Mouse (Mus musculus): Measurements from ENCODE around the gene Slc38a9. TPM values are rescaled to one million over a fixed set of nuclear protein-coding genes. Genes with fewer than 3 reads are reported as not detected.

Slc38a9 gene
- polyA plus RNA-seq (2016; fragmentation: Nextera tagmentation; extraction: Ambion mirVana): 23.8 and 24.7 TPM in 2 replicates

DNA sequence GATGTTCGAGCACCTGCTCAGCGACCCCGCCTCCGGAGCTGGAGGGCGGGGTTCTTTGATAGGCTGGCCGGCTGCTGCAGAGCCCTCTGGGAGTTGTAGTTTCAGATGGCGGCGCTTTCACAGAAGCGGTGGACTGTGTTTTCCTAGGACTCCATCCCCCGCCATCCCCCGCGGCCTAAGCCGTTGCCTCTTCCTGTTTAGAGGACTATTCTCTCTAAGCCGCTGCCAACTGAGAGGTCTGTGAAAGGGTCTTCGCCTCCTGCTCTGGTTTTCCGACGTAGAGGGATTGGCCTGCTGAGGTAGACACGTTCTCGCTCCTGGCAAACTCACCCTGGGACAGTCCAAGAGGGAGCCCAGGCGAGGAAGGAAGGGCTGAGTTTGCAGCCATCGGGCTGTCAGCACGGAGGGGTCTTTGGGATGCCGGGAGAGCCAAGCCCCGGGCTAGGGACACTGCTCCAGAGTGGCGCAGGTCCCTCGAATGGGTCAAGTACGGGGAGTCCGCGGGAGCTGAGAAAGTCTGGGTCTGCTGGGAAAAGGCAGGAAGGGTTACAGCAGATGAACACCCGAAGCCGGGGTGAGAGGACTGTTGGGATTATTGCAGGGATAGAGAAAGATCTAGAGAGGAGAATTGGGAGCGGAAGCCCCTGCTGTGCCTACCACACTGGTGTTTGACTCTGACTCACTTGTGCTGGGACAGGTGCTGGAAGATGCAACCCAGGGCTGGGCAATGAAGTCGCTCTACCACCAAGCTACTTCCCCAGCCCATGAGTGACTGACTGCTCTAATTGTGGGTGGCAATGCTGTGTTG lies at the start of gene Slc38a9:
TSS of gene Slc38a9 (plus strand) at position 178 of the 808 bp plus-strand sequence.
- Histone ChIP-seq H3K9me3 (no peaks in the 10 kb centered on the region), H3K27me3 (replicated peaks) (no peaks in the 10 kb centered on the region), H3K27ac (no peak within 1 kb of the TSS), H3K9ac (peak within 1 kb of the TSS; percentile 66), H3K4me1 (peaks cover 9% of the 10 kb centered on the region; the same call in 1 of the 2 replicates), H3K36me3 (no peaks in the 10 kb centered on the region), H3K4me3 (peak within 1 kb of the TSS; percentile 59), H3K4me2 (replicated peaks) (peak within 1 kb of the TSS; percentile 79)
- ATAC-seq (ENCODE audit: low FRiP score, low read depth): peak; percentile 99
- WGBS: under 1% methylated on average over 33 of the region's 33 CpGs

DNA sequence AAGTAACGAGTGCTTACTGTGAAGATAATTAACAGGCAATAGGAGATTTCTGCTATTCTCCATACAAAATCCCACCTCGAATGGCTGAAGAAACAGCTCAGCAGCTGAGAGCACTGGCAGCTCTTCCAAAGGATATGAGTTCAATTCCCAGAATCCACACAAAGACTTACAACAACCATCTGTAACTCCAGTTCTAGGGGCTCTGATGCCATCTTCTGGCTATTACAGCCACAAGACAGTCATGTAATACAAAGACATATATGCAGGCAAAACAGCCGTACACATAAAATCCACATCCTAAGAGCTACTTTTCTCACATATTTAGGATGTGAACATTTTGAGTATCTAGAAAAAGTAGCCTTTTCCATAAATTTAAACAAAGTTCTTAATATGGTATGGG lies 39.0 kb upstream of the Slc38a9 start:
- ATAC-seq (ENCODE audit: low FRiP score, low read depth): no peak

DNA sequence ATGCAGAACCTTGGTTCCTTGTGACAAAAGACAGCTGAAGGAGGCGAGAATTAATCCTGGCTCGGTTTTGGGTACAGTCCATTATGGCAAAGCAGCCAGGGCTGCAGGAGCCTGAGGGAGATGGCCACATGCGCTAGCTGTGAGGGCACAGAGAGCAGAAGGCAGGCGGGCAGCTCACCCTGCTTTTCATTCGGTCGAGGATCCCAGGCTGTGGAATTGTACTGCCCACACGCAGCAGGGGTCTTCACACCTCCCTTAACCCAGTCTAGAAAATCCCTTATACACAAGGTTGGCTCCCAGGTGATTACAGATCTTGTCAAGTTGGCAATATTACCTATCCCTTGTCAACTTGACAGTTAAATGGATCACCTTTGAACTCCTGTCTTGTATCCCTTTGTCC lies 36.9 kb upstream of the Slc38a9 start:
- no peak overlapping the region for H3K27ac ChIP-seq
- no peak overlapping the region for H3K9ac ChIP-seq
- H3K4me1 ChIP-seq: no peaks in the 10 kb centered on the region
- no peaks in the 10 kb centered on the region for H3K27me3 ChIP-seq (replicated peaks)
- ATAC-seq (ENCODE audit: low FRiP score, low read depth): no peak
- H3K9me3 ChIP-seq: no peaks in the 10 kb centered on the region
- H3K4me2 ChIP-seq (replicated peaks): no peak overlapping the region
- H3K4me3 ChIP-seq: no peak overlapping the region
- no peaks in the 10 kb centered on the region for H3K36me3 ChIP-seq
- WGBS: 59% methylated on average over 7 of the region's 7 CpGs

More for the DNA sequence above, 39.0 kb upstream of the Slc38a9 start:
- H3K9me3 ChIP-seq: no peaks in the 10 kb centered on the region
- H3K9ac ChIP-seq: no peak overlapping the region
- H3K27ac ChIP-seq: no peak overlapping the region
- H3K4me2 ChIP-seq (replicated peaks): no peak overlapping the region
- no peaks in the 10 kb centered on the region for H3K27me3 ChIP-seq (replicated peaks)
- H3K36me3 ChIP-seq: no peaks in the 10 kb centered on the region
- 79% methylated on average over 3 of the region's 3 CpGs for WGBS
- H3K4me1 ChIP-seq: no peaks in the 10 kb centered on the region
- no peak overlapping the region for H3K4me3 ChIP-seq

DNA sequence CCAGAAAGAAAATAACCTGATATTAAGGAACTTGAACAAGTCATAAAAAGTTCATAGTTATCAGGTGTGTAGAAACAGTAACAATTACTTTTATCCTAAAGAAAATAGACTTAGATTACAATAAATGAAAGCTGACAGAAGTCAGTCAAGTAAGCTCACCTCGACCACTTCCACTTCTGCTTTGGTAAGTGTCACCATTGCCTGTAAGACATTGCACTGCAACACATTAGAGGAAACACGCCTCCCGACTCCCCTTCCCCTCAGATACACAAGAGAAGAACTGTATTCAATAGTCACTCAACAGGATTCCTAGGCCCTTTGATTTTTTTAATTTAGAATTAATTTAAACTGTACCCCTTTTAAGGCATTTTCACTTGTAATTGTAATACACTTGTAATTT lies 35.9 kb upstream of the Slc38a9 start:
- H3K27me3 ChIP-seq (replicated peaks): no peaks in the 10 kb centered on the region
- H3K27ac ChIP-seq: no peak overlapping the region
- WGBS: 78% methylated on average over 3 of the region's 3 CpGs
- H3K9me3 ChIP-seq: no peaks in the 10 kb centered on the region
- H3K4me1 ChIP-seq: no peaks in the 10 kb centered on the region
- H3K4me3 ChIP-seq: no peak overlapping the region
- no peaks in the 10 kb centered on the region for H3K36me3 ChIP-seq
- no peak overlapping the region for H3K4me2 ChIP-seq (replicated peaks)
- no peak for ATAC-seq (ENCODE audit: low FRiP score, low read depth)
- H3K9ac ChIP-seq: no peak overlapping the region

DNA sequence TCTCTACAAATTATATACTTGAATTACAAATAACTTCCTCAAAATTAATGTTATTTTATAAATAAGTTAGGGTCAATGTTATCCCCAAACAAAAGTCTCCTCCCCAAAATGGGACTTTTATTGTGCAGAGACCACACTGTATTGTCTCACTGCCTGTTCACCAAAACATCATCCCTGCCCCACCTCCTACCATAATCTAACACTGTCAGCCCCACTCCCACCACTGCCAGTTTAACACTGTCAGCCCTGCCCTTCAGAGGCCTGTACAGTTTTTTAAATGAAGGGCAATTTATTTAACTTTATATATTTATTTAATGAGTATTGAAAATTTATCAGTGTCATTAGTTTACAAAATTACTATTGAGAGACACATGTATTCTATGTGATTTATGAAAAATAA lies 35.0 kb upstream of the Slc38a9 start:
- no peaks in the 10 kb centered on the region for H3K9me3 ChIP-seq
- no peaks in the 10 kb centered on the region for H3K4me1 ChIP-seq
- no peak overlapping the region for H3K4me3 ChIP-seq
- H3K27me3 ChIP-seq (replicated peaks): no peaks in the 10 kb centered on the region
- no peak overlapping the region for H3K4me2 ChIP-seq (replicated peaks)
- no peaks in the 10 kb centered on the region for H3K36me3 ChIP-seq
- no peak overlapping the region for H3K9ac ChIP-seq
- no peak overlapping the region for H3K27ac ChIP-seq
- no peak for ATAC-seq (ENCODE audit: low FRiP score, low read depth)

DNA sequence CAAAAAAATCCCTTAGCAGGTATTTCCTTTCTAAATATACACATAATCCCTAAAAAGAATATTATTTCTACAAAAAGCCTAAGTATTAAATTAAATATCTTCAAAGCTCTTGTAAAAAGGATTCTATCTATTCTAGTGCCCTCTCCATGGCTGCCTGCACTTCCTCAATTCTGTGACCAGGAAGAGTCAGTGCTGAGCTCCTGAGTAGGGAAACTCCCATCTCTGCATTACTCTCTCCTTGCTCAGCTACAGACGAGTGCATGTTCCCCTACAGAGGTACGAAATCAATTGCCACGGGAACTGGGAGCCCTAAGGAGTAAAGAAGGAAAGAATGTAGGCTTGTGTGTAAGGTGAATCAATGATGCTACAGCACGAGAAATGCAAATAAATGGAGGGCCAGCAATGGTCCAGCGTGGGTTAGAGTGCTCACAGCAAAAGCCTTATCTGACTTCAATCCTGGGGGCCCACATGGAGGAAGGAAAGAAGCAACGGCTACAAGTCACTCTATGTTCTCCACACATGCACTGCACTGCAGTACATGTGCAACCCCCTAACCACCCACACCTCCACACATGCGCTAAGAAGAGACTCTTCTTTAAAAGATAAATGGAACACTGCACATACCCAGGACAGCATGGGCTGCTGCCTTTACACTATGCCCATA lies 25.2 kb upstream of the Slc38a9 start:
- no peak for ATAC-seq (ENCODE audit: low FRiP score, low read depth)
- no peak overlapping the region for H3K4me2 ChIP-seq (replicated peaks)
- no peak overlapping the region for H3K27ac ChIP-seq
- no peaks in the 10 kb centered on the region for H3K36me3 ChIP-seq
- no peaks in the 10 kb centered on the region for H3K4me1 ChIP-seq
- H3K9me3 ChIP-seq: no peaks in the 10 kb centered on the region
- H3K27me3 ChIP-seq (replicated peaks): no peaks in the 10 kb centered on the region
- no peak overlapping the region for H3K4me3 ChIP-seq
- 65% methylated on average over 7 of the region's 7 CpGs for WGBS
- no peak overlapping the region for H3K9ac ChIP-seq

DNA sequence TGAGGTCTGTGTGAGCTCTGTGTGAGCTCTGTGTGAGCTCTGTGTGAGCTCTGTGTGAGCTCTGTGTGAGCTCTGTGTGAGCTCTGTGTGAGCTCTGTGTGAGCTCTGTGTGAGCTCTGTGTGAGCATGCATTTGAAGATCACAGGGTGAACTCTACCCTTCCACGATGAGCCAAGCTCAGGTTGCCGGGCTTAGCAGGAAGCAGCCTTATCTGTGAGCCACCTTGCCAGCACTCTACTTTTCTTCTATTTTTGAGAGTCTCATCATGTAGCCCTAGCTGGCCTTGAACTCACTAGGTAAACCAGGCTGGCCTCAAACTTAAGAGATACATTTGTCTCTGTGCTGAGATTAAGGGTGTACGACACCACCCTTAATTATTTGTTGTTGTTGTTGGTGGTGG lies 24.1 kb upstream of the Slc38a9 start:
- H3K27ac ChIP-seq: no peak overlapping the region
- no peaks in the 10 kb centered on the region for H3K27me3 ChIP-seq (replicated peaks)
- H3K9me3 ChIP-seq: no peaks in the 10 kb centered on the region
- H3K4me3 ChIP-seq: no peak overlapping the region
- H3K4me1 ChIP-seq: no peaks in the 10 kb centered on the region
- no peaks in the 10 kb centered on the region for H3K36me3 ChIP-seq
- H3K9ac ChIP-seq: no peak overlapping the region
- H3K4me2 ChIP-seq (replicated peaks): no peak overlapping the region
- WGBS: 48% methylated on average over 3 of the region's 3 CpGs
- ATAC-seq (ENCODE audit: low FRiP score, low read depth): no peak

DNA sequence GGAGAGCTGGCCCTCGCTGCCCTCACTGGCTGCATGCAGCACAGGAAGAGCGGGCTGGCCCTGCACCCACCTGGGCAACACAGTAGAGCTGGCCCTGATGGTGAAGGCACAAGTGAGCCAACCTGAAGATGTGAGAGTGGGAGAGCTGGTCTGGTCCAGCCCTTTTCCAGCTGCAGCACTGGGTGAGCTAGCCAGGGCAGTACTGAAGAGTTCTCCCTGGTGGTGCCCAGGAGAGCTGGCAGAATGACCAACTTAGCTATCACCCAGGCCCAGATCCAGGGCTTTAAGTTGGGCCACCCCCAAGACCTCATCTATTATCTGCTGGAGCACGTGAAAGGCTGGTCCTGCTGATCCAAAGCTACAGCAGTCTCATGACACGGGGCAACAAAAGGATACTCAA lies 21.4 kb upstream of the Slc38a9 start:
- 78% methylated on average over 4 of the region's 4 CpGs for WGBS
- no peak overlapping the region for H3K4me2 ChIP-seq (replicated peaks)
- H3K9ac ChIP-seq: no peak overlapping the region
- no peak for ATAC-seq (ENCODE audit: low FRiP score, low read depth)
- H3K4me3 ChIP-seq: no peak overlapping the region
- no peaks in the 10 kb centered on the region for H3K27me3 ChIP-seq (replicated peaks)
- no peaks in the 10 kb centered on the region for H3K36me3 ChIP-seq
- no peaks in the 10 kb centered on the region for H3K9me3 ChIP-seq
- H3K4me1 ChIP-seq: no peaks in the 10 kb centered on the region
- H3K27ac ChIP-seq: no peak overlapping the region

DNA sequence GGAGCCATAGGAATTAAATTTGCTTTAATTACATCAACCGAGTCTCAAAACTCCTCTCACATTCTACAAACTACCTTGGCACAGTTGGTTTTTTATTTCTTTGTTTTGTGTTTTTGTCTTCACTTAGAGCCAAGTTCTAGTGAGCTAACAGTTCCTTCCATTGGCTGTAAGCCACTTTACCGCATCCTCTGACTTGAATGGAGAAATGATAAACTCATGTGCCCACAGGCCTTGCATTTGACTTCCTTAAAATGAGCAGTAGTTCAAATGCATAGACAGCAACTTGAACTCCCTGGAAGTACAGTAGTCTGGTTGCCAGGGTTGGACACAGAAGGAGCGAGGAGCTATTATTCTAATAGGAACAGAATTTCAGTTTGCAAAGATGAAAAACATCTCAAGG lies 17.7 kb upstream of the Slc38a9 start:
- no peak for ATAC-seq (ENCODE audit: low FRiP score, low read depth)
- no peak overlapping the region for H3K27ac ChIP-seq

DNA sequence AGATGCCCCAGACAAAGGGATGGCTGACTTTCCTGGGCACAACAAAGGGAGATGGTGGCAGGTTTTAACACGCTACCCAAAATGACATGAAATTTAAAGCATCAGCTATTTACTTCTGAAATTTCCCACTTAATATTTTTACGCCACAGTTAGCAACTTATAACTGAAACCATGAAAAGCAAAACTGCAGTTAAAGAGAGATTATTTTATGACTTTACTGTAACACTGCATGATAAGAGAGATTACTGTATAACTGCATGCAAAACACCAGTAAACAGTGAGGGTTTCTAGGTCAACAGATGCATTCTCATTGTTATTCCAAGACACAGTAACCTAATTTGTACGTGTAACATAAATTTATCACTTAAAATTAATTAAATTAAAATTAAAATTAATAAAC lies 15.6 kb upstream of the Slc38a9 start:
- Histone ChIP-seq H3K9me3 (no peaks in the 10 kb centered on the region), H3K4me1 (no peaks in the 10 kb centered on the region), H3K27me3 (replicated peaks) (no peaks in the 10 kb centered on the region), H3K36me3 (no peaks in the 10 kb centered on the region), H3K9ac (no peak overlapping the region), H3K27ac (no peak overlapping the region), H3K4me3 (no peak overlapping the region), H3K4me2 (replicated peaks) (no peak overlapping the region)
- ATAC-seq (ENCODE audit: low FRiP score, low read depth): no peak
- WGBS: 89% methylated on average over 3 of the region's 3 CpGs

More for the DNA sequence above, 17.7 kb upstream of the Slc38a9 start:
- Histone ChIP-seq H3K4me3 (no peak overlapping the region), H3K36me3 (no peaks in the 10 kb centered on the region), H3K27me3 (replicated peaks) (no peaks in the 10 kb centered on the region), H3K4me2 (replicated peaks) (no peak overlapping the region), H3K4me1 (no peaks in the 10 kb centered on the region), H3K9me3 (no peaks in the 10 kb centered on the region), H3K9ac (no peak overlapping the region)
- 90% methylated on average over 3 of the region's 3 CpGs for WGBS

DNA sequence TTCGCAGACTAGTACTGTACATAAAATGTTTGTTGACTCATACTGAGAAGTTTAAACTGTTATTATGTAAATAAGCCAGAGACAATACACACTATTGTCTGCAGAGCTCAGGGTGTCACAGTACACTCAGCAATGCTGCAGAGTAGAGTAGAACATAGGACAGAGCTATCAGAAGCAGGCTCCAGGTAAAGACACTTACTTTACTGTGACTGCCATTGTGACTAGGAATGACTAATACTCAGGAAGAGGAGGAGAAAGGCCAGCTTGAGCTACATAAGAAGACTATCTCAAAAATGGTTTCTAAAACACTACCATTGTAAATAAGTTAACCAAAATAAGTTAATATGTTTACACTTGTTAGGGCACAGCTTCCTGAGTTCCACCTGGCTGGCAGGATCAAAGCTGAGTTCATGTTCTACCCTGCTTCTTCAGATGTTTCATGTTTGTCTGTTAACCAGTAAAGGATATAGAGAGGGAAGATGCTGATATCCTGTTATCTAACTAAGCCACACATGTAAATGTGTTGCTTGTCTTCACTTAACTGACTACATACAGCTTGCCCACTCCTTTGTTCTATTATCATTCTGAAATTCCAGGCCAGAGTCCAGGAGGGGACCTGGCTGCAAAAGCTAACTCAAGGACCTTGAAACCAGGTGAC lies 14.9 kb upstream of the Slc38a9 start:
- Histone ChIP-seq H3K9me3 (no peaks in the 10 kb centered on the region), H3K9ac (no peak overlapping the region), H3K4me1 (no peaks in the 10 kb centered on the region), H3K36me3 (no peaks in the 10 kb centered on the region), H3K4me2 (replicated peaks) (no peak overlapping the region), H3K27me3 (replicated peaks) (no peaks in the 10 kb centered on the region), H3K4me3 (no peak overlapping the region), H3K27ac (no peak overlapping the region)
- 92% methylated on average over 1 of the region's 1 CpGs for WGBS
- ATAC-seq (ENCODE audit: low FRiP score, low read depth): no peak

DNA sequence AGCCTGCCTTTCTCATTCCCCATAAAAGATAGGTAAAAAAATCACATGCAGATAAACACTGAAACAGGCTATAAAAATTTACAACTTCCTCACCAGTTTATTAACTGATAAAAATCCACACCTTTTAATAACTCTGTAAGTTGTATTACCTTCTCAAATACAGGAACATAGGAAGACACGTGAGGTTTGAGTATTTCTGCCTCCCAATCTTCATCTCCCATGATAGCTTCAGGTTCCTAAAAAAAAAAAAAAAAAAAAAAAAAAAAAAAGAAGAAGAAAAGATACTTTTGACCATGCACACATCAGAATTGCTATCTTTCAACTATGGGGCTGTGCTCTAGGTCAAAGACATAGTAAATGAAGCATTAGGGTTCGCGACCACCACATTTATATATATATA lies 9.4 kb upstream of the Slc38a9 start:
- 89% methylated on average over 3 of the region's 3 CpGs for WGBS
- H3K4me1 ChIP-seq: no peaks in the 10 kb centered on the region
- H3K4me3 ChIP-seq: no peak overlapping the region
- H3K27ac ChIP-seq: no peak overlapping the region
- no peak for ATAC-seq (ENCODE audit: low FRiP score, low read depth)
- H3K27me3 ChIP-seq (replicated peaks): no peaks in the 10 kb centered on the region; the same call in 1 of the 2 replicates
- H3K9ac ChIP-seq: no peak overlapping the region
- H3K9me3 ChIP-seq: peaks cover 9% of the 10 kb centered on the region
- no peaks in the 10 kb centered on the region for H3K36me3 ChIP-seq
- no peak overlapping the region for H3K4me2 ChIP-seq (replicated peaks)

Data from neural tube, embryonic 12.5 days (tissue).